Mouse (Mus musculus) spleen, postnatal 0 days (tissue): ENCODE data around the gene Gm853. TPM values are rescaled to one million over a fixed set of nuclear protein-coding genes. Genes with fewer than 3 reads are reported as not detected.

ENCODE experiments used
- polyA plus RNA-seq: library from polyadenylated mRNA; unstranded; fragments of >200 nt; fragmentation: Nextera tagmentation; extraction: Ambion mirVana; gene quantifications from 2 replicates; pipeline ENCODE4 v1.2.1, GENCODE M21; 2015

Gene Gm853
- polyA plus RNA-seq = not detected in 2 replicates

DNA sequence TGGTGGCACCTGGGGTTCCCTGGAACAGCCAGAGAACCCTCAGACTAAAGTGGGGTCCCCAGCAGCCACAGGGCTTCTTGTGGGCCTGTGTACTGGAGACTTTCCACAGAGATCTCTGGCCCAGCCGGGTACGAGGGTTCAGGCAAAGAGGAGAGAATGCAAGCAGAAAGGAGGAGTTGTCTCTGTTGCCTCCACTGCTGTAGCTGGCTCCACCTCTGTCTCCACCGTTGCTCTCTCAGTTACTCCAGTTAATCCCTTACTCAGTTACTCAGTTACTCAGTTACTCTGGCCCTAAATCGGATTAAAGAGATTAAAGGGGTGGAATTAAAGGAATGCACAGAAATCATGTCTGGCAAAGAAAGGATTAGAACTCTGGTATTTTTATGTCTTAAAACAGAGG, at the start of gene Gm853:
Gene Gm853, minus strand, starts transcription at position 223 of the 400 bp plus-strand sequence.

DNA sequence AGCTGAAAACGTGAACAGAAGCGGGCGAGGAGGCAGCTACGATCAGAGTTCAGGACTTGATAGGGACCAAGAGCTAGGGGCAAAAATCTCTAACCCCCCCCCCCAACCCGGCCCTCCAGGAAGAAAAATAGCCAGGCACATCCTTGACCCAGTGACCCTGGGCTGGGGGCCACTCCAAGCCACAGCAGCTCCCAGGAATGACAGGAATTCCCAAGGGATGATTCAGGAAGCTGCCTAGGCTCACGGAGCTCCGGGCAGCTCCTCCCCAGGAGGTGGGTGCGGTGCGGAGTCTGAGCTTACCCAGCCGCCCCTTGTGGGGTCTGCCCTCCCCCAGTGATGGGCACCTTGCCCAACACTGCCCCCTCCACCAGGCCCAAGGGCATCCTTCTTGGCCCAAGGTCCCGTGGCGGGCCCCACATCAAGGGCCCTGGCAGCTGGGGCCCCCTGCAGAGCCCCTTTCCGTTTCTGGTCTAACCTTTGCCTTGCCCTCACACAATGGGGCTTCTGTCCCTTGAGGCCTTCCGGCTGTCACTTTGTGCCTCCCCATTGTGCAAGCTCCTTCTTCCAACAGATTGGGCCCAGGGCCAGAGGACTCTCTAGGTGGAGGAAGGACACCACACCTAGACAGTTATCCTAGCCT, 47.0 kb downstream of the Gm853 start, which contains the start of gene Tinagl1:
Gene Tinagl1, minus strand, starts transcription at position 51 of the 640 bp plus-strand sequence.

Other genes with a start within 250 kb of the Gm853 start
- gene Adgrb2, start 237.5 kb downstream of the Gm853 start, polyA plus RNA-seq = 0.69 and 0.83 TPM in 2 replicates
- gene Col16a1, start 174.6 kb downstream of the Gm853 start, polyA plus RNA-seq = 15.1 and 23.3 TPM in 2 replicates
- 43.6 and 47.6 TPM in 2 replicates for gene Pef1, start 119.8 kb downstream of the Gm853 start, polyA plus RNA-seq
- gene Hcrtr1, start 83.0 kb downstream of the Gm853 start, polyA plus RNA-seq = 0.18 and 0.28 TPM in 2 replicates
- gene Tinagl1, start 47.3 kb downstream of the Gm853 start, polyA plus RNA-seq = 50.1 and 66.3 TPM in 2 replicates
- gene Serinc2, start 56.8 kb upstream of the Gm853 start, polyA plus RNA-seq = 2.2 and 2.9 TPM in 2 replicates
- 1.6 and 1.7 TPM in 2 replicates for gene Fabp3, start 86.2 kb upstream of the Gm853 start, polyA plus RNA-seq
- gene Gm10570, start 86.3 kb upstream of the Gm853 start, polyA plus RNA-seq = not detected in 2 replicates
- gene Zcchc17, start 137.5 kb upstream of the Gm853 start, polyA plus RNA-seq = 53.7 and 55.3 TPM in 2 replicates
- gene Snrnp40, start 137.7 kb upstream of the Gm853 start, polyA plus RNA-seq = 102 and 110 TPM in 2 replicates